Mouse (Mus musculus): ENCODE data around the gene Anapc11.
"Not testable (repeated sequence)": the region's sequence is repeated elsewhere in the genome, so short reads cannot be mapped to it uniquely, and the experiment has no call there.

Gene Anapc11

DNA sequence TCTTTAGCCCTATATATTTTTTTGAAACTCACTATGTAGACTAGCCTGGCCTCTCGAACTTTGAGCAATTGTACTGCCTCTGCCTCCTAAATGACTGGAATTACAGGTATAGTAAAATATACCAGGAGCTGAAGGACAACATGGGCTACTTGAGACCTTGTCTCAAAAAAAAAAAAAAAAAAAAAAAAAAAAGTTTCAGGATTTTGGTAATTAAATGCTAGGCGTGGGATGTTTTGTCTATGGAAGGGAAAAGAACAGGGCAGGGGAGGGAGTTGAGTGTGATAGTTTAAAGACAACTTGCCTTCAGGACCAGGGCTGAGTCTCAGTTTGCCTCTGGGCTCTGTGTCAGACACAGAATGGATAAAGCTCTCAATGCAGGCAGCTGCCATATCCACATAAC lies 23.2 kb upstream of the Anapc11 start:
- no peak for ATAC-seq (ENCODE audit: low TSS enrichment)

DNA sequence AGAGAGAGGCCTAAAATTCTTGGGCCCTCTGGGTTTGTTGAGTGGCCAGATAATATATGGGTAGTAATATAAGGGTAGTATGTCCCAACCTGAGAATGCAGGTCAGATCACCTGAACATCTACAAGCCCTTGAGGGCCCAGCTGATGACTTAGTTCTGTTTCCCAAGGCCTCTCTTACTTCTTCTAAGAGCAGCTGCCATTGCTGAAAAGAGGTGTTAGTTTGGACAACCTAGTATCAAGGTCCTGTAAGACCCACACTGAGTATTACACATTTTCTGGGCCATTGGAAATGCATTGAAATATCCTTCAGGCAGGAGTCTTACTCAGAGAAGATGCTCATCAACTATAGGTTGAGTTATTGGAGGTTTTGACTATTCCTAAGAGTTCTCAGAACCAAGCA lies 22.3 kb upstream of the Anapc11 start:
- no peak for ATAC-seq (ENCODE audit: low TSS enrichment)

DNA sequence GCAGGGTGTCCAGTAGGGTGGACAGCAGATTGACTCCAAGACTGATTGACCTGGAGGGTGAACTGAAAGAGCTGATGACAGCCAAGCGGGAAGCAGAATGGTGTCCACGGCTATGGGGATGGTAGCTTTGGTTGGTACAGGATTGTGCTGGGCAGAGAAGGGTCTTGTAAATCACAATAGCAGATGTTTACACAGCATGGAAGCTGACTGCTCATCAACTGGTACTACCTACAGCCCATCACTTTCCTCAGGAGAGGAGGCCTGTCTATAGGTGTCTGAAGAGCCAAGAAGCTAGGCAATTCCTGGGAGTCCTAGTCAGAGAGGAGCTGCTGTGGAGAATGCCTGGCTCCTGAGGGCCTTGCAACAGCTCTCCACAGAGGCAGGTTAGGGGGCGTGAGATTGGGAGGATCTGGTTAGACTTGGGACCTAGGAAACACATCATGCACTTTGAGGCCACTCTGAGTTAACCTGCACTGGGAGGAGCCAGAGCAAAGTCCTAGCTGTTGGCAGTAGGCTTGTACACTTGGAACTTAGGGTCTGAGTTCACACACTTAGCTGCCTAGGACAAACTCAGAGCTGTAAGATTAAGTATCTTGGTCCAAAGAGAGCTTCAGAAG lies 21.7 kb upstream of the Anapc11 start:
- ATAC-seq (ENCODE audit: low TSS enrichment), result no peak

DNA sequence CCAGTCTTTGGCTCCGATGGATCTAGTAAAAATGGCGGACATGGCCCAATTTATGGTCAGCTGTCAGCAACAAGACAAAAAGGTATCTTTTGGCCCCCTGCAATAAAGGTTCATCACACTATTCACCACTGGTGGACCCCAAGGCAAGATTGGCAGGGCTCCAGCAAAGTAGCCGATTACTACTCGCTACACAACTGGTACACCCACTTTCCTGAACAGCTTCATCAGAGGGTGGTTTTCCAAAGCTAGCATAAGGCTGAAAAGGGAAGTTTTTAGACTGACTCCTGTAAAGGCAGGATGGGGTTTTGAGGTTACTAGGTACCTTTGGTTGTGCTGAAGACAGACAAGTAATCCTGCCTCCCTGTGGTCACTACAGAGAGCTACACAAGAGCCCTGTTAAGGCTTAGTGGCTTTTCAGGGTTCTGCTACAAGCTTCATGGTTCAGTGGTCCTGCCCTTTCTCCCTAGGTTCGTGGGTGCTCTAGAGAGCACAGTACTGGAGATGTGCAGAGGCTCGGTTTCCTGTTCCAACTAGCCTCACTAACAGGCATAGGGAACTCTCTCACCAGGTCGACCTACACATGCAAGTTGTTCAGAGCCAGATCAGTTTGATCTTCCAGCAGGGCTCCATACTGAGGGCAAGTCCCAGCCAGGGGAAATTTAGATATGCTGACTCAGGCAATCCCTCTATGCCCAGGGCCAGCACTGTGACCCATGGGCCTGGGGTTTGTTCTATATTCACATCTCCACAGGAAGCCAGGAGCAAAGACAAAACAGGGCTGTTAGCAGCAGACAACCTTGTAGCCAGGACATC lies 20.8 kb upstream of the Anapc11 start:
- ATAC-seq (ENCODE audit: low TSS enrichment), result no peak

DNA sequence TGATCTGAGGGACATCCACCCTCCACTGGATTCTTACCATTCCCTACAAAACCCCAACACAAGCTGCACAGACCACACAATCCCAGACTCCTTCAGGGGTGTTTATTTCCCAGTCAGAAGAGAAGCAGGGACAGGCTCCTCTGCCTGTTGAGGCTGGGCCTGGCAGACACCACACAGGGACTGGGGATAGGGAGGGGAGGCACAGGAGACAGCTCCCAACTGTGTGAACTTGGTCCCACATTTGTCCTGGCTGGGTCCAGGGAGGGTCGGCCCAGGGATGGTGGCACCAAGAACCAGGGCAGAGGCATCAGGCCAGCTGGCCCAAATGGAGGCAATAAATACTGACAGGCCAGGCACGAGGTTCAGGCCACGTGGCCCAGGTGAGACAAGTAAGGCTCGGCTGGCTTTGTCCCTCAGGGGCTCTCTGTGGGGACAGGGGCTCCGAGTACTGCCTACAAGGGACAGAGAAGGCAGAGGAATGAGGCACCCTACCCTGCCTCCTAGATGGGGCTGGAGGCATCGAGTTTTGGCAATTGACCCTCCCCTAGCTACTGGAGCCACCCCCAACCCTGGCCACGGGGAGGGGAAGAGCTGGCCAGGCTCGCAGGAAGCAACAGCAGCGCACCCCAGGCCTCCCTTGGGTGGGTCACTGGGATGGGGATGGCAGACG lies 20.1 kb upstream of the Anapc11 start:
- no peak for ATAC-seq (ENCODE audit: low TSS enrichment)

DNA sequence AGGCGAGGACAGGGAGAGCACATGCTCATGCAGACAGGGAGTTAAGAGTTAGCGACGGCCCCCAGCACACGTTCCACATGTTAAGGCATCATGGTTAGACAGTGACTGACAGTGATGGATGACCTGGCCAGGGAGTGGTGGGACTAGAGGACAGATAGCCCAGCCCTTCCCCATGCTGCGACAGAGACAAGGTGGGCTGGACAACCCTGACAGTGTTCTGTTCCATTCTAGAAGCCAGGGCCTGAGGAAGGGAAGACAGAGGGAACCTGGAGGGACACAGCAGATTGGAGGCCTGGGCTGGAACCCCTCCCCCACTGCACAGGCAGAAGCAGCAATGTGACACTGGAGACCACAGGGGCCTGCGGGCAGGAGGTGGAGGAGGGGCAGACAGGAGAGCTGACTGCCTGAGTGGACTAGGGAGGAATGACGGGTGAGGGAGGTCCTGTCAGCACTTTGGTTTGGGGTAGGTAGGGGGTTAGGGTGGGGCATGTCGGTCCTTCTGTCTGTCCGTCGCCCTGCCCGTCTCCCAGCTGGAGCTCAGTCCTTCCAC lies 19.5 kb upstream of the Anapc11 start:
- ATAC-seq (ENCODE audit: low TSS enrichment), result no peak

DNA sequence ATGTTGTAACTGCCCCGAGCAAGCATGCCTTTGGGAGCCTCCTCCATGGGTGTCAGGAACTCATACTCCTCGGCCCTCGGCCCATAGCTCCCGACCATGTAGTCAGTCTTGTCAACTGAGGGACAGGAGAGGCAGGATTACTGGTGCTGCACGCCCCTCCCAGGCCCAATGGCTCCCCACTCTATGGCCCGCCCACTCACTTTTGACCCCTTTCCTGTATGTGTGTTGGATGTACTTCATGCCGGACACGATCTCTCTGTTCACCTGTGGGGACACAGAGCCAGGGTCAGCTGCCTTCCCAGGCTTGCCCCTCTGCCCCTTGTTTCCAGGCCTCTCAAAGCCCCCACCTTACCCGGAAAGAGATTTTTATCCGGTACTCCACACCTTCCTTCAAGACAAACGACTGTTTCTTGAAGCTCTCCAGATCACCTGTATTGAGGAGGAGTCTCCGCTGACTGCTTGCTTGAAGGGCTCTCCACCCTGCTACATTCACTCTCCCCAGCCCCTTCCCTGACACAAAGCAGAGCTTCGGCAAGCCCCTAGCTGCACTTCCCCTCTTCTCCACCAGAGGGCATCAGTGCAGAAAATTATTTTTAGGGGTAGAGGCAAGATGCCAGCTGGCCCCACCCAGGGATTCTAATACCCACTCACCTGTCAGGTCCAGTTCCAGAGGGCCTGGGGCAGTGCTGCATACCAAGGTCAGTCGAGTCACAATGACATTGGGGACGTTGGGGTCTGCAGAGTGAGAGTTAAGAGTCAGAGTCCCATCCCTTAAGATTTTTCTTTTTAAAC lies 18.7 kb upstream of the Anapc11 start:
- no peak for ATAC-seq (ENCODE audit: low TSS enrichment)

DNA sequence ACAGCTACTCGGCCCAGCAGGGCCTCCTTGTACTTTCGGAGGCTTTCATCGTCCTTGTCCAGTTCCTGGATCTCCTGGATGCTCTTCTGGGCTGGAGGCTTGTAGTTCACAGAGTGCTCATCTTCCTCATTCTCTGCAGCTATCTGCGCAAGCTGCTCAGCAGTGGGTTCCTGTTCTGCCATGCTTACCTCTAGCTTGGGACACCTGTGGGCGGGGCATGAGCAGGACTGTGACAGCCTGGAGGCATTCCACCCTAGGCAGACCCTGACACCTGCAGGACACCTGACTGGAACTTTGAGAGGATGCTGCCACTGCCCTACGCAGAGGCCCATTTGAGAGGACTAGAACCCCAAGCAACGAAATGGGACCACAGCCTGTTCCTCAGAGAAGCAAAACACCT lies 18.0 kb upstream of the Anapc11 start:
- no peak for ATAC-seq (ENCODE audit: low TSS enrichment)

DNA sequence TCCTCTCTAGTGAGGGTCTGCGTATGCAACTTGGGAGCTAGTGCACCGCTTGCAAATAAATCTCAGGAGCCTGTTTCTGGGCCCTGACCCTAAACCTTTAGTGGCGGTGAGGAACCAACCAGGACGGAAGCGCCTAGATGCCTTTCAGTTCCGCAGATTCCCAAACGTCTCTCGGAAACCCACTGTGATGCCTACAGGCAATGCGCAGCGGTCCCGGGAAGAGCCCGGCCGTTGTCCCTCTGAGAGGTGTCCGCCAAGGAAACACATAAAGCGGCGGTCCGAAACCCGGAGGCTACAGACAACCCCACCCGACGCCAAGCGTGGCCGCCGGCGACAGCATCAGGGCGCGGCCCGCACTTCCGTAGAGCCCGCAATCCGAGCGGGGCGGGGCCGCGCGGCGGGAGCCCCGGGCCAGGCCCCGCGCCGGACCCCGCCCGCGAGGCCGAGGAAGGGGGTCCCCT lies 17.3 kb upstream of the Anapc11 start:
- 0 out of 2 replicates have a peak, but pooled peaks have one; percentile 12 for ATAC-seq (ENCODE audit: low TSS enrichment)

DNA sequence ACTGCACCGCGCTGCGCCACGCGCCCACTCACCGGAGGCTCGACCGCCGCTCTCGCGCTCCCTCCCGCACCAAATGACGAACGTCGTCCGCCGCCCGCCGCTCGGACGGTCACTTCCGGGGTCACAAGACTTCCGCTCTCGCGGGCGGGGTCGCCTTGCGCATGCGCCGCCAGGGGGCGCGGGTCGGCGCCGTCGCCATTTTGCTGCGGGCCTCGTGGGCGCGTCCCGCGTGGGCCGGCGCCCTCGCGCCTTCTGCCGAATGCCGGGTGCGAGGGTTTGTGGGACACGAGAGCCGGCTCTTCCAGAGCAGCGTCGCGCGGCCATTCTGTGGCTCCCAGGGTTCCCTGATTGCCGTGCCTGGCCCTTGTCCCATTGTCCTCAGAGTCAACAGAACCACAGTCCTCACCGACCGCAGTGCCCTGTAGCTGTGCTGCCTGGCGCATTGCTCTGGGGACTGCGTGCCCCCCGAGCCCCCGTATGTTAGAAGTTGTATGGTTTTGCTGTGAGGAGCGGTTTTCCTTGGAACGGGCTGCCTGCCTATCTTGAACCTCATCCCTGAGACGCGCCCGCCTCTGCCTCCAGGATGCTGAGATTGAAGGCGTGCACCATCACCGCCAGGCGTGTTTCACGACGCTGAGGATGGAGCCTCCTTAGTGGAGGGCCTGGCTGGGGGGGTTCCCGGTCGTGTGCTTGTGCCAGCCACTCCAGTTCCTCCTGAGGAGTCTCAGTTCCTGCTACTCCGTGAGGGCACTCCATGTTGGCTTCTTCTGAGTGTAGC lies 16.5 kb upstream of the Anapc11 start, which contains the start of gene Arhgdia:
Arhgdia (minus strand) TSS at position 135 of the 778 bp plus-strand sequence.
- peak; percentile 57; the same call in 1 of the 2 replicates for ATAC-seq (ENCODE audit: low TSS enrichment)

DNA sequence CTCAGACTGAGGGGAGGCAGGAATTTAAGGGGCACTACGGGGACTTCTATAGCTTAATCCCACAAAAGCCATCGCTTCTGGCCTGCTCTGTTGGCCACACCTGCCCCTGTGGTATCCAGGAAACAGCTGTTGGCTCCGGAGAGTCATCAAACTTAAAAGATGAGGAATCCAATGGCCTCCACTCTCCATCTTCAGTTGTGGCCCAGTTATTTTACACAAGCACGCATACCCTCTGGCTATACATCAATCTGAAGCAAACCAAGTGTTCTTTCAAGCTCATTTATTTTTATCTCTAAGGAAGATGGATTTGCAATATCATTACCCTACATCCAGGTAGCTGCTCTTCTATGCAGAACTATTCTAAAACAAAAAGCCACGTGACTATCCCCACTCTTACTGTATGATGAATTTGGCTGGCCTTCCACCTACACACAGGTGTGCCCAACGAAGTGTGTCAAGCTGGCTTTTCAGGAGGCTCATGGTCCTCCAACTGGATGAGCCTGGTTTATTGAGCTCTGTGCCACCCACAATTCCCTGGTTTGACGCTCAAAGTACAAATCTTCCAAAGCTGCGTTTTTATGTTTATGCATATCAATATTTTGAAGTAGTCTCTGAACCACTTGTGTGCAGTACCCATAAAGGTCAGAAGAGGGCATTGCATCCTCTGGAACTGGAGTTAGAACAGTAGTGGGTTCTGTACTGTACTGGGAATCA lies 15.8 kb upstream of the Anapc11 start:
- no peak for ATAC-seq (ENCODE audit: low TSS enrichment)

DNA sequence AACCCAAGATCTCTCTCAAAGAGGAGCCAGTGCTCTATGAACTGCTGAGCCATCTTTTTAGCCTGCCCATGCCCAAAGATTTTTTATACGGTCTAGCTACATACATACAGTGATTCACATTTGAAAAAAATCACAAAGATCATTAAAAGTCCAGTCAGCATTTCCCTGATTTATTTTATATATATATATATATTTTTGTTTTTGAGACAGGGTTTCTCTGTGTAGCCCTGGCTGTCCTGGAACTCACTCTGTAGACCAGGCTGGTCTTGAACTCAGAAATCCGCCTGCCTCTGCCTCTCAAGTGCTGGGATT lies 15.3 kb upstream of the Anapc11 start:
- not testable (repeated sequence) for ATAC-seq (ENCODE audit: low TSS enrichment)

DNA sequence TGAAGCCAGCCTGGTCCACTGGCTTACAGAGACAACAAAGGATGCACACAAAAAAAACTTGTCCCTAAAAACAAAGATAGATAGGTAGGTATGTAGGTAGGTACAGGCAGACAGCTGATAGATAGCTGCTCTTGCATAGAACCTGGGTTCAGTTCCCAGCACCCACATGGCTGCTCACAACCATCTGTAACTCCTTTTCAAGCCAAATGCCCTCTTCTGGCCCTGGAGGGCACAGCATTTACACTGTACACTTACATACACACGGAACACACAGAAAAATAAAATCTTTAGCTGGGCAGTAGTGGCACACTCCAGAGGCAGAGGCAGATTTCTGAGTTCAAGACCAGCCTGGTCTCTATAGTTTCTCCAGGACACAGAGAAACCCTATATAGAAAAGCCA lies 14.3 kb upstream of the Anapc11 start:
- ATAC-seq (ENCODE audit: low TSS enrichment), result no peak

DNA sequence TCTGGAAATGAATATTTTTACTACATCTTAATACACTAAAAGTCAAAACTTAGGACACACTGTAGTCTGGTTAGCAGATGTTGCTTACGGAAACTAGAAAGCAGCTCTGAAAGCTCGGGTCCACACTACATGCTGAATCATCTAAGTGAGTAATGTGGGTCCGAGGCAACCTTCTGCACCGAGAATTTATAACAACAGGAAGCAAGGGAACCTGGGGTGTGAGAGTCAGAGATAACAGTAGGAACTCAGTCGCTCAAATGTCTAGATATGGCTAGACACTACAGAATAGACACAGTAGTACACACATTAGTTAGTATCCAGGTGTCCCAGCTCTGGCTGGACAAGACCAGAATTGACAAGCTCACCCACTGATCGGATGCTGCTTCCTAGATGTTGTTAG lies 9.7 kb upstream of the Anapc11 start:
- ATAC-seq (ENCODE audit: low TSS enrichment), result no peak

DNA sequence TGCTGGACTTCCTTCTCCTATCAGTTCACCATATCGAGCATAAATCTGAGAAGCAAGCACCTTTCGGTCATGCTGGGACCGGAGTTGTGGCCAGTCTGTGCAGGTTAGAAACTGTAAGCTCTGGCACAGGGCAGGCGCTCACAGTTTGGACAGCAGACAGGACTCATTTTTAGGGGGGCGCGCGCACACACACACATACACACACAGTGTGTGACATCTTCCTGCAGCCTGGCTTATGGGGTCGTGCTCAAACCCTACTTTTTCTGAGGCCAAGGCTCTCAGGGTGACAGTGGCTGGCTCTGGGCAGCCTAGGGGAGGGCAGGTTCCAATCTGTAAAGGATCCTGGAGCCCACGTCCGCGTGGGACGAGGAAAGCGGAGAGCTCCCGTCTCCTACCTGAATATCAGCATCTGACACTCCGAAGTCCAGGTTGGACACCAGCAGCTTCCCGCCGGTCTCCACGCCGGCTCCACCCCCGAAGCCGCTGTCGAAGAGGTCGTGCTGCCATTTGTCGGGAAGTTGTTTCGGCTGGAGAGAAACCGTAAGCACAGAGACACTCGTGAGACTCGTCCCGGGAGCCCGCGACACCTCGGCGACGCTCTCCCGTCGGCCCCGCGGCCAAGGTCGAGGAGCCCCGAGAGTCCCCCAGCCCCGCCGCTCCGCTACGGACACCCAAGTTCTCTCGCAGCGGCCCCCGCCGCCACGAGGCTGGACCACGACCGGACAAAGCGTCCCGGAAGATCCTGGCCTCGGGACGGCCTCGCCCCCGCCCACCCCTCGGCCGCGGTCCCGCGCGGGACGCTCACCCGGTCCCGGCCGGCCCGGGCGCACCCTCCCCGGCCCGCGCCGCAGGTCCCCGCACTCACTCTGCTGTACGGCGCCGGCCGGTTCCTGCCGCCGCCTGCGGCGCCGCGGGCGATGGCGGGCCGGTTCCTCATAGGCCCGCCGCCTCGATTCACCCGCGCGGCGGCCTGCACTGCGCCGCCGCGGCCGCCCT lies 683 bp upstream of the Anapc11 start:
- ATAC-seq (ENCODE audit: low TSS enrichment), result no peak; the same call in 1 of the 2 replicates

DNA sequence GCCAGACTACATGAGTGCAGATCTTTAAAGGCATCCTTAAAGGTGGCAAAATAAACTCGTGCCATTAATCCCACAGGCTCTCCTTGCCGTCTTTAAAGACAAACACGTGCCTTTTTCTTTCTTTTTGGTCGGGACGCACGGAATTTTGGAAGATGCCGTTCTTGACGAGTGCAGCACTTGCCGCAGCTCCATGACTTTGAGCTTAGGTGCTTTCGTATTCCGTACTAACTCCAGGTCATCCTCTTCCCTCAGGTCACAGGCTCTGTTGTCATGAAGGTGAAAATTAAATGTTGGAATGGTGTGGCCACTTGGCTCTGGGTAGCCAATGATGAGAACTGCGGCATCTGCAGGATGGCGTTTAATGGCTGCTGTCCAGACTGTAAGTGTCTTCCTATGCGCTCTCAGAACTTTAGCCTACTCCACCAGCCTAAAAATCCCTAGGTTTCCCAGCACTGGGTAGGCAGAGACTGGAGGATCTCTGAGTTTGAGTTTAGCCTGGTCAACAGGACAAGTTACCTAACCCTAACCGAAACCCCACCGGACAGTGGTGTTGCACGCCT lies 849 bp downstream of the Anapc11 start:
- no peak for ATAC-seq (ENCODE audit: low TSS enrichment)

DNA sequence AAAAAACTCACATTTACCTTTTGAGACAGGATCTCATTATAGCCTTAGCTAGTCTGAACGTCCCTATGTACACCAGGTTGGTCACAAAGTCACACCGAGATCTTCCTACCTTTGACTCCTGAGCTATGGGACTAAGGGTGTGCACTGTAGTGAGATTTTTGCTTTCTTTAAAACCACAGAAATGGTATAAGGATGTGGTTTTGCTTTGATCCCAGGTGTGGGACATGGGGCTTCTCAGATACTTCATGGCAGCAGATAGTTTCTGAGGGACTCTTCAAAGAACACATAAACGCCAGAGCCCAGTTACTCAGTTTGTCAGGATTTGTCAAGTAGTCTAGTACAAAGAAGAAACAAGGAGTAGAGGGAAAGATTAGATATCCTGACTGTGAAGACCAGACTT lies 2.5 kb downstream of the Anapc11 start:
- ATAC-seq (ENCODE audit: low TSS enrichment), result no peak

DNA sequence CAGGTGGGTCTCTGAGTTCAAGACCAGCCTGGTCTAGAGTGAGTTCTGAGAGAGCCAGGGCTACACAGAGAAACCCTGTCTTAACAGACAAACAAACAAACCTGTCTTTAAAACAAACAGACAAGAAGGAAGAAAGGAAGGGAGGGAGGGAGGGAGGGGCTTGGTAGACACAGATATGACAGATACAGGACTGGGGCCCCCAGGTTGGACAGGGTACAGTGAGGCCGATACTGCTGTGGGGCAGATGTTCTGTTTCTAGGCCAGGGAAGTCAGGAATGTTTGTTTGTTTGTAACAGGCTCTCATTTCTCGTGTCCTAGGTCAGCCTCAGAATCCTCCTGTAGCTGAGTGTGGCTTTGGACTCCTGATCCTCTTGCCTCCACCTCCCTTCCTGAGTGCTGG lies 5.3 kb downstream of the Anapc11 start:
- ATAC-seq (ENCODE audit: low TSS enrichment), result no peak

DNA sequence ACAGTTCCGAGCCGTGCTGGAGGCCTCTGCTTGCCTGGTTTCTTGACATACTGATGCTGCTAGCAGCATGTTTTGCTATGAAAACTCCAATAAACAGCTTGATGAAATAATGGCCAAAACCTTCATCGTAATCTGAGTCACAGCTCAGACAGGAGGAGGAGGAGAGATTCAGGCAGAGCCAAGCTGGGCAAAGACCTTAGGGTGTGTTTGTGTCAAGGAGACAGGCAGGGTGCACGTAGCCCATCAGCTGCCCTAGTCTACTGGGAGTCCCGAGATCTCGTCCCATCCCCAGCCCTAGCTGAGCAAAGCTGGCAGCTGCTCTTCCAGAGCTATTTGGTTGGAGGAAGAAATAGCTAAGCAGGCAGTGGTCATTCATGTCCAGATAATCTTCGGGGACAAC lies 7.4 kb downstream of the Anapc11 start:
- no peak for ATAC-seq (ENCODE audit: low TSS enrichment)
